Mouse (Mus musculus): ENCODE measurements around the gene Cracr2b. TPM values are rescaled to one million over a fixed set of nuclear protein-coding genes. Genes with fewer than 3 reads are reported as not detected.

Gene Cracr2b
- 20.9 and 46.2 TPM in 2 replicates for polyA plus RNA-seq (2012)

GRCm38 (mm10) chr7:141460391-141461113, at the start of gene Cracr2b:
TSS of gene Cracr2b (plus strand) at chr7:141461094.

GRCm38 (mm10) chr7:141413809-141414584, 46.9 kb upstream of the Cracr2b start, which contains the start of gene Gatd1:
TSS of gene Gatd1 (minus strand) at chr7:141414136.

GRCm38 (mm10) chr7:141429310-141429709, 31.6 kb upstream of the Cracr2b start, which contains the start of gene Cend1:
TSS of gene Cend1 (minus strand) at chr7:141429491.

GRCm38 (mm10) chr7:141437178-141438120, 23.4 kb upstream of the Cracr2b start, which contains the start of gene Slc25a22:
TSS of gene Slc25a22 (minus strand) at chr7:141437892.

GRCm38 (mm10) chr7:141443828-141444237, 17.1 kb upstream of the Cracr2b start, which contains the start of gene Pidd1:
TSS of gene Pidd1 (minus strand) at chr7:141444025.

GRCm38 (mm10) chr7:141447110-141447991, 13.5 kb upstream of the Cracr2b start, which contains the start of gene Rplp2:
TSS of gene Rplp2 (plus strand) at chr7:141447370.

GRCm38 (mm10) chr7:141454967-141455551, 5.8 kb upstream of the Cracr2b start, which contains the start of gene Pnpla2:
TSS of gene Pnpla2 (plus strand) at chr7:141455198.

GRCm38 (mm10) chr7:141467230-141468030, 6.5 kb downstream of the Cracr2b start, which contains the start of gene Cd151:
TSS of gene Cd151 (plus strand) at chr7:141467392.

GRCm38 (mm10) chr7:141475011-141475804, 14.3 kb downstream of the Cracr2b start, which contains the start of the genes Polr2l and Tspan4:
TSS of gene Polr2l (minus strand) at chr7:141475132.
TSS of gene Tspan4 (plus strand) at chr7:141475240.

Other genes starting within 250 kb of the Cracr2b start
- 0.20 and 0.49 TPM in 2 replicates for gene Lmntd2, start 247.0 kb upstream of the Cracr2b start, polyA plus RNA-seq (2012)
- gene Rassf7, start 245.2 kb upstream of the Cracr2b start, polyA plus RNA-seq (2012) = 13.1 and 15.1 TPM in 2 replicates
- gene Phrf1, start 232.3 kb upstream of the Cracr2b start, polyA plus RNA-seq (2012) = 130 and 156 TPM in 2 replicates
- 47.5 and 78.3 TPM in 2 replicates for gene Irf7, start 194.6 kb upstream of the Cracr2b start, polyA plus RNA-seq (2012)
- gene Cdhr5, start 184.3 kb upstream of the Cracr2b start, polyA plus RNA-seq (2012) = 0.04 TPM in 1 of 2 replicates, not detected in the other
- gene Sct, start 182.0 kb upstream of the Cracr2b start, polyA plus RNA-seq (2012) = not detected in 2 replicates
- 0.03 TPM in 1 of 2 replicates, not detected in the other for gene Drd4, start 169.1 kb upstream of the Cracr2b start, polyA plus RNA-seq (2012)
- 77.8 and 93.7 TPM in 2 replicates for gene Deaf1, start 133.4 kb upstream of the Cracr2b start, polyA plus RNA-seq (2012)
- 11.4 and 11.9 TPM in 2 replicates for gene Tmem80, start 133.4 kb upstream of the Cracr2b start, polyA plus RNA-seq (2012)
- 0.39 and 1.3 TPM in 2 replicates for gene Eps8l2, start 122.2 kb upstream of the Cracr2b start, polyA plus RNA-seq (2012)
- gene Taldo1, start 68.9 kb upstream of the Cracr2b start, polyA plus RNA-seq (2012) = 342 and 397 TPM in 2 replicates
- 8.0 and 12.4 TPM in 2 replicates for gene Gatd1, start 47.0 kb upstream of the Cracr2b start, polyA plus RNA-seq (2012)
- gene Cend1, start 31.6 kb upstream of the Cracr2b start, polyA plus RNA-seq (2012) = not detected in 2 replicates
- 79.5 and 83.9 TPM in 2 replicates for gene Slc25a22, start 23.2 kb upstream of the Cracr2b start, polyA plus RNA-seq (2012)
- gene Pidd1, start 17.1 kb upstream of the Cracr2b start, polyA plus RNA-seq (2012) = 53.9 and 66.7 TPM in 2 replicates
- gene Rplp2, start 13.7 kb upstream of the Cracr2b start, polyA plus RNA-seq (2012) = 8,310 and 8,668 TPM in 2 replicates
- 168 and 188 TPM in 2 replicates for gene Pnpla2, start 5.9 kb upstream of the Cracr2b start, polyA plus RNA-seq (2012)
- gene Cd151, start 6.3 kb downstream of the Cracr2b start, polyA plus RNA-seq (2012) = 19.8 and 21.9 TPM in 2 replicates
- gene Polr2l, start 14.0 kb downstream of the Cracr2b start, polyA plus RNA-seq (2012) = 70.2 and 83.1 TPM in 2 replicates
- 27.3 and 28.2 TPM in 2 replicates for gene Tspan4, start 14.1 kb downstream of the Cracr2b start, polyA plus RNA-seq (2012)
- gene Chid1, start 78.8 kb downstream of the Cracr2b start, polyA plus RNA-seq (2012) = 17.8 and 29.0 TPM in 2 replicates
- gene Ap2a2, start 101.1 kb downstream of the Cracr2b start, polyA plus RNA-seq (2012) = 25.0 and 25.3 TPM in 2 replicates
- 0.06 and 0.26 TPM in 2 replicates for gene Muc6, start 194.2 kb downstream of the Cracr2b start, polyA plus RNA-seq (2012)
- 0.10 TPM in 1 of 2 replicates, not detected in the other for gene Muc2, start 229.2 kb downstream of the Cracr2b start, polyA plus RNA-seq (2012)

All from megakaryocyte-erythroid progenitor cell, adult 5 weeks (primary cell).